Mouse (Mus musculus) lung, adult 10 weeks (tissue): Measurements from ENCODE around the gene Tspan9. TPM values are rescaled to one million over a fixed set of nuclear protein-coding genes. Genes with fewer than 3 reads are reported as not detected.

Experiments used
- polyA plus RNA-seq: library from polyadenylated mRNA; stranded (reverse); fragments of 350-450 nt; fragmentation: Illumina TruSeq; extraction: RNeasy Lipid Tissue Mini Kit (QIAGEN cat#74804); gene quantifications from one replicate; pipeline ENCODE4 v1.2.3, GENCODE M21; 2014; ENCODE audit warnings: low read depth, low replicate concordance; ENCODE audit not compliant: insufficient read depth

The Tspan9 gene
- 96.2 TPM for polyA plus RNA-seq

GRCm38 (mm10) chr6:128143390-128144020, at the start of gene Tspan9:
TSS of gene Tspan9 (minus strand) at chr6:128143594.

Other genes starting within 250 kb of the Tspan9 start
- 5.7 TPM for gene Tead4, start 157.2 kb upstream of the Tspan9 start, polyA plus RNA-seq
- 10.2 TPM for gene Tulp3, start 212.3 kb upstream of the Tspan9 start, polyA plus RNA-seq
- gene Rhno1, start 219.3 kb upstream of the Tspan9 start, polyA plus RNA-seq, result 17.4 TPM
- gene Foxm1, start 219.4 kb upstream of the Tspan9 start, polyA plus RNA-seq, result 0.58 TPM
- not detected for gene Tex52, start 231.9 kb upstream of the Tspan9 start, polyA plus RNA-seq
- gene Gm44596, start 231.9 kb upstream of the Tspan9 start, polyA plus RNA-seq, result not detected